Mouse (Mus musculus) megakaryocyte, embryonic 14.5 days (primary cell): ENCODE results near the gene Hoxa7.

Source experiments
- FLI1 ChIP-seq: IDR thresholded peaks from 2 replicates; pipeline ENCODE4 v1.6.1; 2012; ENCODE audit warnings: low read length, inconsistent platforms, mixed read lengths
- GATA1 ChIP-seq: IDR thresholded peaks from 3 replicates; pipeline ENCODE4 v1.6.1; 2012; ENCODE audit warnings: mixed read lengths, low read length, inconsistent platforms, borderline replicate concordance

DNA sequence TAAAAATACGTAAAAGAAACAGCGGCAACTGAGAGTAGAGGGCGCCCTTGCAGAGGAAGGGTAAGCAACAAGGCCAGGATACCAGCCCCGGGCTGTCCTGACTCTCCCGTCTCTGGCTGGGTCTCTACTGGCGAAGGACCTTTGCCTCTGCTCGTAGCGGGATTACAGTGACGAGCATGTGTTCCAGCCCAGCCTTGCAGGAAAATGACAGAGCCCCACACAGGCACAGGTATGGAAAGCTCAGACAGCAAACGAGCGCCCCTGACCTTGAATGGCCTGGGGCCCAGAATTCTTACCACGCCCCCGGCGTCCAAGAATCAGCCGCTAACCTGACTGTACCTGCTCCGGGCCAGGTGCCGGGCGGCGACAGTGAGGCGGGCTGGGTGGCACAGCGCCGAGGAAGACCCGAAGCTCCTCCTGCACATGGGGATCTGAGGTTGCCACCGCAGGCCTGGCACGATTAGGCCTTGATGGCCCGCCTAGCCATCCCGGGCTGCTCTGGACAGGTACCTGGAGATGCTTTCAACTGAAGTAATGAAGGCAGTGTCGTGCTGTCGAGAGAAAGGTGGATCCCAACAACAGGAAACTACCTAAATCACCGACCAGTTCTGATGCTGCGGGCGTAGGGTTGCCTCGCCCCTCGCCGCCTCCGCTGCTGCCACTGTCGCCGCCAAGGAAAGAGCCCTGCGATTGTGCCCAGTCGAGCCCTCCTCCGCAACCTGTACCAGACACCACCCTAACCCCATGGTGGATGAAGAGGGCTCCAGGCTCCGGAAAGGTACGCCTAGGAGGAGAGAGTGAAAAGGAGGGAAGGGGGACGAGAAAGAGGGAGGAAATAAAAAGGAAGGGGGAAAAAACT is 8.1 kb upstream of the Hoxa7 start:
- TF ChIP-seq GATA1 (no peak), FLI1 (no peak)
